Mouse (Mus musculus) hindbrain, embryonic 13.5 days (tissue): ENCODE measurements around the gene Sh3tc1. TPM values are rescaled to one million over a fixed set of nuclear protein-coding genes. Genes with fewer than 3 reads are reported as not detected.

Source experiments
- ATAC-seq: fragments of 200-750 bp; cut with Nextera tagmentation; 2 replicates; pipeline ENCODE4 v1.8.0; 2017; ENCODE audit warnings: moderate TSS enrichment; ENCODE audit not compliant: low FRiP score
- H3K27ac ChIP-seq: fragments of 300-500 bp; sonication (generic); 2 replicates; pipeline ENCODE4 v1.5.1; 2015; ENCODE audit warnings: inconsistent platforms, mild to moderate bottlenecking, moderate library complexity
- H3K27me3 ChIP-seq: fragments of 300-500 bp; sonication (generic); 2 replicates; pipeline ENCODE4 v1.6.1; 2015; ENCODE audit warnings: mild to moderate bottlenecking, inconsistent platforms
- H3K36me3 ChIP-seq: fragments of 300-500 bp; sonication (generic); 2 replicates; pipeline ENCODE4 v1.6.1; 2015; ENCODE audit warnings: mild to moderate bottlenecking, inconsistent platforms
- H3K4me1 ChIP-seq: fragments of 300-500 bp; sonication (generic); replicated peaks from 2 replicates; pipeline ENCODE4 v1.6.1; 2015; ENCODE audit warnings: inconsistent platforms
- H3K4me2 ChIP-seq: fragments of 300-500 bp; sonication (generic); 2 replicates; pipeline ENCODE4 v1.6.1; 2015; ENCODE audit warnings: inconsistent platforms, mild to moderate bottlenecking, moderate library complexity
- H3K4me3 ChIP-seq: fragments of 300-500 bp; sonication (generic); 2 replicates; pipeline ENCODE4 v1.5.1; 2015; ENCODE audit warnings: mild to moderate bottlenecking, inconsistent platforms
- H3K9ac ChIP-seq: fragments of 300-500 bp; sonication (generic); 2 replicates; pipeline ENCODE4 v1.6.1; 2015; ENCODE audit warnings: mild to moderate bottlenecking, inconsistent platforms
- H3K9me3 ChIP-seq: fragments of 300-500 bp; sonication (generic); 2 replicates; pipeline ENCODE4 v1.6.1; 2016; ENCODE audit warnings: inconsistent platforms
- WGBS: fragments of 180-500 bp; shearing (Covaris S2); methylation state at CpG from one replicate; pipeline ENCODE4 v1.1.7; 2015; 5-methylcytosine and 5-hydroxymethylcytosine counted together
- polyA plus RNA-seq: library from polyadenylated mRNA; unstranded; fragments of >200 nt; fragmentation: Nextera tagmentation; extraction: Ambion mirVana; gene quantifications from 2 replicates; pipeline ENCODE4 v1.2.1, GENCODE M21; 2015

Gene Sh3tc1
- 2.7 and 3.8 TPM in 2 replicates for polyA plus RNA-seq

GRCm38 (mm10) chr5:35739536-35740278 is at the start of gene Sh3tc1:
Gene Sh3tc1, minus strand, starts transcription at chr5:35739987.
- Histone ChIP-seq H3K27ac (no peak within 1 kb of the TSS), H3K27me3 (peaks cover 34% of the 10 kb centered on the region), H3K9ac (no peak within 1 kb of the TSS), H3K4me3 (no peak within 1 kb of the TSS), H3K9me3 (no peaks in the 10 kb centered on the region), H3K4me2 (no peak within 1 kb of the TSS), H3K36me3 (no peaks in the 10 kb centered on the region), H3K4me1 (0 out of 2 replicates have a peak, but pooled peaks cover 6% of the 10 kb centered on the region)
- ATAC-seq, result no peak
- 25% methylated on average over 10 of the region's 10 CpGs for WGBS

- Histone ChIP-seq H3K9me3 (no peaks in the 10 kb centered on the region), H3K4me2 (no peak overlapping the region), H3K36me3 (no peaks in the 10 kb centered on the region), H3K4me1 (no peaks in the 10 kb centered on the region), H3K4me3 (no peak overlapping the region), H3K9ac (no peak overlapping the region), H3K27ac (no peak overlapping the region), H3K27me3 (no peaks in the 10 kb centered on the region)
- WGBS, result 85% methylated on average over 6 of the region's 6 CpGs
- no peak for ATAC-seq
Measured at GRCm38 (mm10) chr5:35788719-35789118, 48.9 kb upstream of the Sh3tc1 start.

GRCm38 (mm10) chr5:35787847-35788246 is 48.1 kb upstream of the Sh3tc1 start:
- Histone ChIP-seq H3K4me2 (no peak overlapping the region), H3K4me1 (no peaks in the 10 kb centered on the region), H3K36me3 (no peaks in the 10 kb centered on the region), H3K9ac (no peak overlapping the region), H3K27me3 (no peaks in the 10 kb centered on the region), H3K27ac (no peak overlapping the region), H3K4me3 (no peak overlapping the region), H3K9me3 (no peaks in the 10 kb centered on the region)
- ATAC-seq, result no peak
- WGBS, result 89% methylated on average over 12 of the region's 12 CpGs

- WGBS, result 72% methylated on average over 7 of the region's 7 CpGs
- H3K27ac ChIP-seq, result no peak overlapping the region
- H3K4me1 ChIP-seq, result peaks cover 3% of the 10 kb centered on the region; the same call in 1 of the 2 replicates
- no peak for ATAC-seq
- no peak overlapping the region for H3K4me2 ChIP-seq
- no peak overlapping the region for H3K9ac ChIP-seq
- H3K36me3 ChIP-seq, result no peaks in the 10 kb centered on the region
- no peaks in the 10 kb centered on the region for H3K27me3 ChIP-seq
- no peaks in the 10 kb centered on the region for H3K9me3 ChIP-seq
- no peak overlapping the region for H3K4me3 ChIP-seq
Measured at GRCm38 (mm10) chr5:35785853-35786252, 46.1 kb upstream of the Sh3tc1 start.

- WGBS, result 60% methylated on average over 10 of the region's 10 CpGs
Measured at GRCm38 (mm10) chr5:35782648-35783180, 42.9 kb upstream of the Sh3tc1 start.

GRCm38 (mm10) chr5:35781116-35781515 is 41.3 kb upstream of the Sh3tc1 start:
- H3K36me3 ChIP-seq, result no peaks in the 10 kb centered on the region
- no peak overlapping the region for H3K27ac ChIP-seq
- WGBS, result 76% methylated on average over 3 of the region's 3 CpGs
- no peak overlapping the region for H3K4me2 ChIP-seq
- H3K4me1 ChIP-seq, result peaks cover 6% of the 10 kb centered on the region; the same call in 1 of the 2 replicates
- 0 out of 2 replicates have a peak, but pooled peaks cover 6% of the 10 kb centered on the region for H3K27me3 ChIP-seq
- no peaks in the 10 kb centered on the region for H3K9me3 ChIP-seq
- ATAC-seq, result no peak
- H3K4me3 ChIP-seq, result no peak overlapping the region
- no peak overlapping the region for H3K9ac ChIP-seq

More at GRCm38 (mm10) chr5:35782648-35783180, 42.9 kb upstream of the Sh3tc1 start:
- Histone ChIP-seq H3K4me3 (no peak overlapping the region), H3K27ac (no peak overlapping the region), H3K9me3 (no peaks in the 10 kb centered on the region), H3K36me3 (no peaks in the 10 kb centered on the region), H3K9ac (no peak overlapping the region), H3K4me1 (peaks cover 6% of the 10 kb centered on the region; the same call in 1 of the 2 replicates), H3K4me2 (no peak overlapping the region), H3K27me3 (0 out of 2 replicates have a peak, but pooled peaks cover 6% of the 10 kb centered on the region)
- no peak for ATAC-seq

- no peak overlapping the region for H3K4me2 ChIP-seq
- H3K9ac ChIP-seq, result no peak overlapping the region
- no peak for ATAC-seq
- H3K27me3 ChIP-seq, result no peaks in the 10 kb centered on the region
- 59% methylated on average over 6 of the region's 6 CpGs for whole genome bisulfite sequencing
- H3K9me3 ChIP-seq, result no peaks in the 10 kb centered on the region
- H3K4me3 ChIP-seq, result no peak overlapping the region
- no peak overlapping the region; the same call in 1 of the 2 replicates for H3K27ac ChIP-seq
- H3K36me3 ChIP-seq, result no peaks in the 10 kb centered on the region
- peaks cover 18% of the 10 kb centered on the region for H3K4me1 ChIP-seq
Measured at GRCm38 (mm10) chr5:35774137-35774424, 34.3 kb upstream of the Sh3tc1 start.

- H3K4me1 ChIP-seq, result peaks cover 18% of the 10 kb centered on the region
- ATAC-seq, result no peak
- no peaks in the 10 kb centered on the region for H3K9me3 ChIP-seq
- 71% methylated on average over 13 of the region's 13 CpGs for WGBS
- H3K9ac ChIP-seq, result no peak overlapping the region
- H3K36me3 ChIP-seq, result no peaks in the 10 kb centered on the region
- H3K4me2 ChIP-seq, result no peak overlapping the region
- no peaks in the 10 kb centered on the region for H3K27me3 ChIP-seq
- H3K4me3 ChIP-seq, result no peak overlapping the region
- H3K27ac ChIP-seq, result peak overlapping the region; percentile 46; the same call in 1 of the 2 replicates
Measured at GRCm38 (mm10) chr5:35773274-35774136, 33.7 kb upstream of the Sh3tc1 start.

- ATAC-seq, result no peak
- Histone ChIP-seq H3K9me3 (no peaks in the 10 kb centered on the region), H3K9ac (no peak overlapping the region), H3K4me1 (peaks cover 18% of the 10 kb centered on the region), H3K36me3 (no peaks in the 10 kb centered on the region), H3K4me3 (no peak overlapping the region), H3K4me2 (no peak overlapping the region), H3K27ac (no peak overlapping the region), H3K27me3 (no peaks in the 10 kb centered on the region)
- WGBS, result 65% methylated on average over 14 of the region's 14 CpGs
Measured at GRCm38 (mm10) chr5:35770891-35771663, 31.3 kb upstream of the Sh3tc1 start.

GRCm38 (mm10) chr5:35770246-35770645 is 30.5 kb upstream of the Sh3tc1 start:
- no peaks in the 10 kb centered on the region for H3K36me3 ChIP-seq
- no peak overlapping the region for H3K4me2 ChIP-seq
- H3K9ac ChIP-seq, result no peak overlapping the region
- 86% methylated on average over 2 of the region's 2 CpGs for WGBS
- no peak overlapping the region for H3K27ac ChIP-seq
- H3K4me3 ChIP-seq, result no peak overlapping the region
- ATAC-seq, result no peak
- H3K9me3 ChIP-seq, result no peaks in the 10 kb centered on the region
- H3K4me1 ChIP-seq, result peaks cover 18% of the 10 kb centered on the region
- no peaks in the 10 kb centered on the region for H3K27me3 ChIP-seq

- Histone ChIP-seq H3K9me3 (no peaks in the 10 kb centered on the region), H3K9ac (no peak overlapping the region), H3K27ac (no peak overlapping the region), H3K27me3 (0 out of 2 replicates have a peak, but pooled peaks cover 5% of the 10 kb centered on the region), H3K4me1 (peaks cover 15% of the 10 kb centered on the region), H3K4me2 (no peak overlapping the region), H3K4me3 (no peak overlapping the region), H3K36me3 (no peaks in the 10 kb centered on the region)
- 85% methylated on average over 7 of the region's 7 CpGs for WGBS
- no peak for ATAC-seq
Measured at GRCm38 (mm10) chr5:35768997-35769396, 29.2 kb upstream of the Sh3tc1 start.

- Histone ChIP-seq H3K36me3 (no peaks in the 10 kb centered on the region), H3K27ac (no peak overlapping the region), H3K4me2 (no peak overlapping the region), H3K4me1 (peaks cover 10% of the 10 kb centered on the region), H3K4me3 (no peak overlapping the region), H3K27me3 (0 out of 2 replicates have a peak, but pooled peaks cover 6% of the 10 kb centered on the region), H3K9me3 (no peaks in the 10 kb centered on the region), H3K9ac (no peak overlapping the region)
- no peak for ATAC-seq
- 69% methylated on average over 3 of the region's 3 CpGs for WGBS
Measured at GRCm38 (mm10) chr5:35768525-35768924, 28.7 kb upstream of the Sh3tc1 start.
